Mouse (Mus musculus): ENCODE measurements around the gene Duox2.
"Not testable (repeated sequence)": the region's sequence is repeated elsewhere in the genome, so short reads cannot be mapped to it uniquely, and the experiment has no call there.

The Duox2 gene

GRCm38 (mm10) chr2:122298096-122298499 is at the start of gene Duox2:
Duox2 (minus strand) TSS chr2:122298449.
- no peak for DNase-seq (ENCODE audit: low spot score)

GRCm38 (mm10) chr2:122347257-122347656 is 49.0 kb upstream of the Duox2 start:
- no peak for DNase-seq (ENCODE audit: low spot score)

GRCm38 (mm10) chr2:122346164-122346563 is 47.9 kb upstream of the Duox2 start:
- not testable (repeated sequence) for DNase-seq (ENCODE audit: low spot score)

- no peak for DNase-seq (ENCODE audit: low spot score)
Measured at GRCm38 (mm10) chr2:122345106-122345893, 47.1 kb upstream of the Duox2 start.

DNA sequence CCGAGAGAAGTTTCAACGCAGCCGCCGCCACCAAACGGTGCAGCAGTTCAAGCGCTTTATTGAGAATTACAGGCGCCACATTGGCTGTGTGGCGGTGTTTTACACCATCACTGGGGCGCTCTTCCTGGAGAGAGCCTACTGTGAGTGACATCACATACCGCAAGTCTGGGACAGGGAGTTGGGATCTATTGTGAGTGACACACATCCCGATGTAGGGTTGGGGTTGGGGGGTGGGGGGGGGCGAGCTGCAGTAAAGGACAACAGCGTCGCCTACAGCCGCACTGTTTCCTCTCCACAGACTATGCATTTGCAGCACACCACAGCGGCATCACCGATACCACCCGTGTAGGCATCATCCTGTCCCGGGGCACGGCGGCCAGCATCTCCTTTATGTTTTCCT is 39.0 kb upstream of the Duox2 start:
- no peak for DNase-seq (ENCODE audit: low spot score)

DNA sequence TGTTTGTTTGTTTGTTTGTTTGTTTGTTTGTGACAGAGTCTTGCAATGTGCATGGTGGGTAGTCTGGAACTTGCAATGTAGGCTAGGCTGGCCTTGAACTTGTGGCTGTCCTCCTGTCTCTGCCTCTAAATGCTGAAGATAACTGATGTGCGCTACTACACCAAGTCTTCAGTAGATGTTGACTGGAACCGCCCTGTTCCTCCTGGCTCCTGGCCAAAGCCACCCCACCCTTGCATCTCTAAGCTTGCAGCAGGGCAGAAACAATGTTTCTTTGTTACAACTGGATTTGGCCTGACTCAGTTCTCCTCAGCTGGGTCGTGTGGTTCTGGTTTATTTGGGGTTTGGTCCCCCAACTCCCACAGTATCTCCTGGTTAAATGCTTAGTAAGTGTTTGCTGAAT is 35.9 kb upstream of the Duox2 start:
- no peak for DNase-seq (ENCODE audit: low spot score)

DNA sequence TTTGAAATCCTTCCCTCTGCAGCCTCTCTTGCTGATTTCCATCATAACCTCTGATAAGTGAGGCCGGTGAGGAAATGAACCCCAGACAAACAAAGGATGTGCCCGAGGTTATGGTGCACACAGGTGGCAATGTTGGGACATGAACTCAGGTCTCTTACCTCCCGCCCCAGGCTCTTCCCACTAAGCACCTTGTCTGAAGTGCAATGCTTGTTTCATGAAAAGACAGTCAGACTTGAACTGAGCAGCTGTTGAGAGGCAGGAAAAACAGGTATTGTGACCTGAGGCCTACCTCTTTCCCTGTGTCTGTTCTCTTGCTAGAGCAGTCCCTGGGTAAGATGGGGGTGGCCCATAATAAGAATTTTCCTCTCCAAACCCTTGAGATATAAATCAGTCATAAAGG is 34.0 kb upstream of the Duox2 start:
- DNase-seq (ENCODE audit: low spot score): no peak

- not testable (repeated sequence) for DNase-seq (ENCODE audit: low spot score)
Measured at GRCm38 (mm10) chr2:122330317-122330716, 32.1 kb upstream of the Duox2 start.

DNA sequence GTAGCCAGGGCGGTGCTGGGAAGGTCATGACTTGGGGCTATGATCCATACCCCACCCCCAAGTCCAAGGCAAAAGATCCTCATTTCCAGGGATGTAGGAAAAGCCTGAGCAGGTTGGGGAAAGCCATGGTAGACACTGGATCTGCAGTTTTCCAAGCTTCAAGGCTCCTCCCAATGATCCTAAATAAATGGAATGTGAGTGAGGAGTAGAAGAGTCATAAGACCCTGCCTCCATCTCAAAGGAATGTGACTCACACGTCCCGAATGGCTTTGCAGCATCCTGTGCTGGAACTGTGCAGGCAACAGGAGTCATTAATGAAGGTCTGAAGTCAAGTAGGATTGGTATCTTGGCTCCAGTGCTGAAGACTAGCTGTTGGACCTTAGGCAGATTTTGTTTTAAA is 29.7 kb upstream of the Duox2 start:
- DNase-seq (ENCODE audit: low spot score): no peak

- no peak for DNase-seq (ENCODE audit: low spot score)
Measured at GRCm38 (mm10) chr2:122325361-122325760, 27.1 kb upstream of the Duox2 start.

DNA sequence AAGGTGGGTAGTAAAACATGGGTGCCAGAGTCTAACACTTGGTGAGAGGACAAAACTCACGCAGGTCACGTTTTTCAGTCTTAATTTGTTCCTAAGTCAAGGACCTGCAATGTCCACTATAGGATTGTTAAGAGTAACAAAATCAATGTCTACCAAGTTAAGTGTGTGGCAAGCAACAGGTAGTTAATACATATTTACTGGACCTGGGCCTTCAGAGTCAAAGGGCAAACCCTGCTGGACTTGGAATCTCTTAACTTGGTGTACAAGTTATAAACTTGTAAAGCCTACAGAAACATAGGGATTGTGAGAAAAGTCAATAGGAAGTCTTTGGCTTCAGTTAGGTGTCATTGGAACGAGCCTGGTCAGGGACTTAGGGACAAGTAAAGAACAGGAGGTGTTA is 26.3 kb upstream of the Duox2 start:
- no peak for DNase-seq (ENCODE audit: low spot score)

- no peak for DNase-seq (ENCODE audit: low spot score)
Measured at GRCm38 (mm10) chr2:122323960-122324359, 25.7 kb upstream of the Duox2 start.

DNA sequence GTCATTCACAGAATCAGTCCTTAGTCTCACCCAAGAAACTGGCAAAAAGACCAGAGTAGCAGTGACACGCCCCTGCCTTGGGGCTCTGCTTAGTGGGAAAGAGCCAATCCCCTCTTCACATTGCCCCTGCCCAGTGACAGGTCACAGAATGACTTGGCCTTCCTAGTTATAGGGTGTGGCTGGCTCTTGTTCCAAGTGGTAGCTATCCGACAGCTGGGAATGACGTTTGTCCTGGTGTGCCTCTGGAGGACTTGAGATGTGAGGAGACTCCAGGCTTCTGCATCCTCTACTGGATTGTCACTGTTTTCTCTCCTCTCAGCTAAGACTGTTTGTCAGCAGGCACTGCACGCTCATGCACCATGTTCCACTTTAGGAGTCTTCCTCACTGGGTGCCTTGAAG is 19.1 kb upstream of the Duox2 start:
- no peak for DNase-seq (ENCODE audit: low spot score)

GRCm38 (mm10) chr2:122315372-122315771 is 17.1 kb upstream of the Duox2 start, which contains the start of gene Duox1:
Duox1 (plus strand) TSS chr2:122315672.
- no peak for DNase-seq (ENCODE audit: low spot score)

DNA sequence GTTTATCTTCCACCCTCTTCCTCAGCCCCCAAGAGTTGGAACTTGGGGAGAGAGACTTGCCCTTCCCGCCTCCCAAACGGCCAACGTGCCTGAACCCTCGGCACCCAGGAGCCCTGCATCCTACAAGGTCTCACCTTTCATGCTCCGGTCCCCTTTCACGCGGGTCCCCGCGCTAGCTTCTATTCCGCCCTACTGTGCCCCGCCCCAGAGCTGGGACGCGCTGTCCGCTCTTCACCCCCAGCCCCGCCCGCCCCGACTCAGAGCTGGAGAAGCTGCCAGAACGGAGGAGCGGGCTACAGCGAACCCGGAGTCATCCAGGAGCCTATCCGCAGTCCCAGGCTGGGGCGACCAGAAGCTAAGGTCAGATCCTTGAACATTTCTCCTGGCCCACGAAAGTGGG is 15.3 kb upstream of the Duox2 start, which contains the start of gene Duoxa1:
TSS of gene Duoxa1 (minus strand) at position 195 of the 400 bp plus-strand sequence.
- DNase-seq (ENCODE audit: low spot score): no peak

GRCm38 (mm10) chr2:122312722-122313417 is 14.6 kb upstream of the Duox2 start:
- no peak for DNase-seq (ENCODE audit: low spot score)

- no peak for DNase-seq (ENCODE audit: low spot score)
Measured at GRCm38 (mm10) chr2:122311561-122311960, 13.3 kb upstream of the Duox2 start.

- no peak for DNase-seq (ENCODE audit: low spot score)
Measured at GRCm38 (mm10) chr2:122309647-122310046, 11.4 kb upstream of the Duox2 start.

DNA sequence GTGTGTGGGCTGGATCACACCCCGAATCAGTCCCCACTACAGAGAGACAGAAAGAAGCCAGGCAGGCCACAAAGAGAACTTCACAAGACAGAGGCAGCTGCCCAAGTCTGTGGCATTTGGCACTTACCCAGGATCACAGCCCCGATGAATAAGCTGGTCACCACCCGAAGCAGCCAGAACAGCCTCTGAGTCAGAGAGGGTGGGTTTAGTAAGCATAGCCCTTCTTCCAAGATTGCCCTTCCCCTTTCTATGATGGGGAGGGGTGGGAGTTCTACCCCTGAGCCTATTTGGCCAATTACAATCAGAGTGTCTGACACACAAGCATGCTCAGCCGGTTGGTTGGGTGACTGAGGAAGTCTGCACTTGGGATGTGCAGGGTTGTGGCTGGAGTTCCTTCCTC is 7.9 kb upstream of the Duox2 start:
- DNase-seq (ENCODE audit: low spot score): no peak

DNA sequence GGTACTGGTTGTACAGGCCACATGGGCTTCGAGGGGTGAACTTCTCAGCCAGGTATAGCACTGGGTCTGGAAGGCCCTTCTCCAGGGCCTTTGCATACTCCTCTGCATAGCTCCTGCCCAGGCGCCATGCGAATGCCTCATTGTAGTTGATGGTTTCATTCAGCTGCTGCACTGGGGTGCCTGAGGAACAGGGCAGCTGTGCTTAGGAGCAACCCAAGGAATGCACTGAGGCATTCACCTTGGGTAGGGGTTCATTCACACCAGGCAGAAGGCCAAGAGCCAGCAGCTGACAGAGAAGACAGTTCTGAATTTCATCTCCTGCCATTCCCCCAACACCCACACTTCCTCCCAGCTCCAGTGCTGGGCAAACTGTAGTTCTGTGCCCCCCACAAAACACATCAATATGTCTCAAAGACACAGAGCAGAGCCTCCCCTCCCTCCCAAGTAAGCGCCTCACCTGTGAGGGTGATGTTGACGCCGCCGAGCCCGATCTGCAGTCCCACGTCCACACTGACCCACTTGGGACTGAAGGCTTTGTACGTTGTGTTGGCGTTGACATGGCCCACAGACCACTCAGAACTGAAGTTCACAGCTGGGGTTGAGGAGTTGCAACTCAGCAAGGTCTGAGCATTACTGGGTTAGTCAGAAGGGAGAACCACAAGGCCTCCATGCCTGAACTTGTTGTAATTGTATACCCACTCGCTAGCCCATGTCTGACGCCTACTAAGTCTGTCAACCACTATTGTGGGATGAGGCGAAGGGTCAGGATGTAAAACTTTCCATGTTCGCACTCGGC is 7.0 kb upstream of the Duox2 start:
- no peak for DNase-seq (ENCODE audit: low spot score)

DNA sequence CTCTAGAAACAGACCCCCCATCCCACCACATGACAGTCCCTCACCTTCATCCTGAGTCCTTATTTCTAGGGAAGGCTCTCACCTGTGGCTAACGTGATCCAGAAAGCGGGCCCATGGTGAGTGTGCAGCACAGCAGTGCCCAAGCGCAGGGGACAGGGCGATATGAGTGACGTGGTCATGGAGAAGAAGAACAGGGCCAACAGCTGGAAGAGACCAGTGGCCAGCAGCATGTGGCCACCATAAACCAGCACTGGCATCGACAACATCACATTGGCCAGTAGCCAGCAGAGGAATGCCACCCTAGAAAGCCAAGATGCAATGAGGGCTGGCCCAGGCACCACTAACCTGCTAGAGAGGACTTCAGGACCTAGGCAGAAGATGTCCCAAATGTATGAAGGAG is 6.3 kb upstream of the Duox2 start:
- no peak for DNase-seq (ENCODE audit: low spot score)

GRCm38 (mm10) chr2:122302574-122303241 is 4.5 kb upstream of the Duox2 start:
- DNase-seq (ENCODE audit: low spot score): peak; percentile 43
